Mouse (Mus musculus) neural tube, embryonic 11.5 days (tissue): ENCODE data around the gene Ranbp9. TPM values are rescaled to one million over a fixed set of nuclear protein-coding genes. Genes with fewer than 3 reads are reported as not detected.

Source experiments
- ATAC-seq: fragments of 200-750 bp; cut with Nextera tagmentation; 2 replicates; pipeline ENCODE4 v1.8.0; 2017; ENCODE audit warnings: moderate number of reproducible peaks, mild to moderate bottlenecking, moderate TSS enrichment, moderate library complexity; ENCODE audit not compliant: insufficient read depth, low FRiP score, low TSS enrichment
- DNase-seq: peaks from one replicate; pipeline ENCODE4 v3.0.0-alpha.2; 2015; ENCODE audit warnings: low spot score
- H3K27ac ChIP-seq: fragments of 300-500 bp; sonication (generic); 2 replicates; pipeline ENCODE4 v1.5.1; 2014; ENCODE audit warnings: low read depth, mild to moderate bottlenecking, low read length
- H3K27me3 ChIP-seq: fragments of 300-500 bp; sonication (generic); 2 replicates; pipeline ENCODE4 v1.6.1; 2014; ENCODE audit warnings: mild to moderate bottlenecking, low read length, mixed read lengths; ENCODE audit not compliant: control insufficient read depth, insufficient read depth
- H3K36me3 ChIP-seq: fragments of 300-500 bp; sonication (generic); 2 replicates; pipeline ENCODE4 v1.6.1; 2014; ENCODE audit warnings: mild to moderate bottlenecking, low read length, moderate library complexity, mixed read lengths; ENCODE audit not compliant: control insufficient read depth, insufficient read depth
- H3K4me1 ChIP-seq: fragments of 300-500 bp; sonication (generic); 2 replicates; pipeline ENCODE4 v1.6.1; 2014; ENCODE audit warnings: low read length, mixed read lengths; ENCODE audit not compliant: control insufficient read depth, insufficient read depth
- H3K4me2 ChIP-seq: fragments of 300-500 bp; sonication (generic); 2 replicates; pipeline ENCODE4 v1.6.1; 2014; ENCODE audit warnings: low read depth, mild to moderate bottlenecking, moderate library complexity
- H3K4me3 ChIP-seq: fragments of 300-500 bp; sonication (generic); 2 replicates; pipeline ENCODE4 v1.5.1; 2014; ENCODE audit warnings: low read depth, low read length
- H3K9ac ChIP-seq: fragments of 300-500 bp; sonication (generic); 2 replicates; pipeline ENCODE4 v1.6.1; 2014; ENCODE audit warnings: mild to moderate bottlenecking, low read length
- H3K9me3 ChIP-seq: fragments of 300-500 bp; sonication (generic); 2 replicates; pipeline ENCODE4 v1.6.1; 2016; ENCODE audit warnings: low read length; ENCODE audit not compliant: control insufficient read depth
- WGBS: fragments of 180-500 bp; shearing (Covaris S2); extraction: QIAGEN DNeasy Blood & Tissue Kit; methylation state at CpG from one replicate; pipeline ENCODE4 v1.1.7; 2014; 5-methylcytosine and 5-hydroxymethylcytosine counted together
- polyA plus RNA-seq: library from polyadenylated mRNA; unstranded; fragments of >200 nt; fragmentation: Nextera tagmentation; extraction: Ambion mirVana; gene quantifications from 2 replicates; pipeline ENCODE4 v1.2.1, GENCODE M21; 2014

Gene Ranbp9
- polyA plus RNA-seq, 1 experiment from 2014 or later, result 10.9 TPM

- WGBS, result 95% methylated on average over 4 of the region's 4 CpGs
- no peaks in the 10 kb centered on the region for H3K27me3 ChIP-seq
- H3K4me2 ChIP-seq, result no peak overlapping the region
- no peak overlapping the region for H3K27ac ChIP-seq
- ATAC-seq, result no peak
- no peaks in the 10 kb centered on the region for H3K9me3 ChIP-seq
- H3K4me3 ChIP-seq, result no peak overlapping the region
- no peak overlapping the region for H3K9ac ChIP-seq
- H3K4me1 ChIP-seq, result no peaks in the 10 kb centered on the region; the same call in 1 of the 2 replicates
- DNase-seq, result no peak
- no peaks in the 10 kb centered on the region for H3K36me3 ChIP-seq
These were observed 19.4 kb upstream of the Ranbp9 start for GRCm38 (mm10) chr13:43500483-43500850.

- no peak for ATAC-seq
- Histone ChIP-seq H3K4me1 (no peaks in the 10 kb centered on the region; the same call in 1 of the 2 replicates), H3K27ac (no peak overlapping the region), H3K9ac (no peak overlapping the region), H3K36me3 (no peaks in the 10 kb centered on the region), H3K4me2 (no peak overlapping the region), H3K4me3 (no peak overlapping the region), H3K27me3 (no peaks in the 10 kb centered on the region), H3K9me3 (no peaks in the 10 kb centered on the region)
- 80% methylated on average over 7 of the region's 7 CpGs for WGBS
- DNase-seq, result no peak
These were observed 18.8 kb upstream of the Ranbp9 start for GRCm38 (mm10) chr13:43499731-43500482.

- no peaks in the 10 kb centered on the region for H3K9me3 ChIP-seq
- H3K27ac ChIP-seq, result no peak overlapping the region
- no peaks in the 10 kb centered on the region; the same call in 1 of the 2 replicates for H3K4me1 ChIP-seq
- 75% methylated on average over 14 of the region's 14 CpGs for WGBS
- H3K4me2 ChIP-seq, result no peak overlapping the region
- H3K4me3 ChIP-seq, result no peak overlapping the region
- DNase-seq (no peak), ATAC-seq (no peak)
- H3K36me3 ChIP-seq, result no peaks in the 10 kb centered on the region
- no peak overlapping the region for H3K9ac ChIP-seq
- H3K27me3 ChIP-seq, result no peaks in the 10 kb centered on the region
These were observed 17.8 kb upstream of the Ranbp9 start for GRCm38 (mm10) chr13:43498849-43499248.

- Histone ChIP-seq H3K36me3 (no peaks in the 10 kb centered on the region), H3K4me3 (no peak overlapping the region), H3K9me3 (no peaks in the 10 kb centered on the region), H3K27me3 (no peaks in the 10 kb centered on the region), H3K4me1 (no peaks in the 10 kb centered on the region), H3K9ac (no peak overlapping the region), H3K27ac (no peak overlapping the region), H3K4me2 (no peak overlapping the region)
- DNase-seq (no peak), ATAC-seq (no peak)
- 89% methylated on average over 3 of the region's 3 CpGs for WGBS
These were observed 16.7 kb upstream of the Ranbp9 start for GRCm38 (mm10) chr13:43497769-43498168.

- Histone ChIP-seq H3K9ac (no peak overlapping the region), H3K4me2 (no peak overlapping the region), H3K36me3 (no peaks in the 10 kb centered on the region), H3K9me3 (no peaks in the 10 kb centered on the region), H3K4me1 (no peaks in the 10 kb centered on the region), H3K27ac (no peak overlapping the region), H3K4me3 (no peak overlapping the region), H3K27me3 (no peaks in the 10 kb centered on the region)
- DNase-seq (no peak), ATAC-seq (no peak)
- WGBS, result 8% methylated on average over 2 of the region's 2 CpGs
These were observed 15.6 kb upstream of the Ranbp9 start for GRCm38 (mm10) chr13:43496660-43497059.

GRCm38 (mm10) chr13:43495645-43496044, 14.6 kb upstream of the Ranbp9 start:
- WGBS, result 87% methylated on average over 7 of the region's 7 CpGs
- Histone ChIP-seq H3K9me3 (no peaks in the 10 kb centered on the region), H3K4me3 (no peak overlapping the region), H3K9ac (no peak overlapping the region), H3K27me3 (no peaks in the 10 kb centered on the region), H3K27ac (no peak overlapping the region), H3K4me1 (no peaks in the 10 kb centered on the region), H3K4me2 (no peak overlapping the region), H3K36me3 (no peaks in the 10 kb centered on the region)
- ATAC-seq (no peak), DNase-seq (no peak)

- H3K27me3 ChIP-seq, result no peaks in the 10 kb centered on the region
- WGBS, result 93% methylated on average over 7 of the region's 7 CpGs
- ATAC-seq (no peak), DNase-seq (no peak)
- no peak overlapping the region for H3K9ac ChIP-seq
- H3K4me1 ChIP-seq, result no peaks in the 10 kb centered on the region
- H3K4me2 ChIP-seq, result no peak overlapping the region
- H3K27ac ChIP-seq, result no peak overlapping the region
- H3K36me3 ChIP-seq, result no peaks in the 10 kb centered on the region
- H3K9me3 ChIP-seq, result no peaks in the 10 kb centered on the region
- H3K4me3 ChIP-seq, result no peak overlapping the region
These were observed 12.6 kb upstream of the Ranbp9 start for GRCm38 (mm10) chr13:43493725-43494124.

GRCm38 (mm10) chr13:43493058-43493481, 12.0 kb upstream of the Ranbp9 start:
- WGBS, result 79% methylated on average over 11 of the region's 11 CpGs
- Histone ChIP-seq H3K4me1 (no peaks in the 10 kb centered on the region), H3K36me3 (no peaks in the 10 kb centered on the region), H3K9me3 (no peaks in the 10 kb centered on the region), H3K4me2 (no peak overlapping the region), H3K9ac (no peak overlapping the region), H3K27ac (no peak overlapping the region), H3K4me3 (no peak overlapping the region), H3K27me3 (no peaks in the 10 kb centered on the region)
- DNase-seq, result no peak
- ATAC-seq, result no peak

- ATAC-seq (no peak), DNase-seq (no peak)
- Histone ChIP-seq H3K4me1 (no peaks in the 10 kb centered on the region; the same call in none of the 2 replicates), H3K9me3 (no peaks in the 10 kb centered on the region), H3K27ac (no peak overlapping the region), H3K27me3 (no peaks in the 10 kb centered on the region), H3K4me3 (no peak overlapping the region), H3K4me2 (no peak overlapping the region), H3K36me3 (no peaks in the 10 kb centered on the region), H3K9ac (no peak overlapping the region)
- WGBS, result 47% methylated on average over 12 of the region's 12 CpGs
These were observed 5.6 kb upstream of the Ranbp9 start for GRCm38 (mm10) chr13:43486501-43487213.
